Mouse (Mus musculus) liver, adult 2 months (tissue): Measurements from ENCODE around the gene Kif6. TPM values are rescaled to one million over a fixed set of nuclear protein-coding genes. Genes with fewer than 3 reads are reported as not detected.

Experiments used
- DNase-seq: peaks from one replicate; pipeline ENCODE4 v3.0.0-alpha.2; 2011; ENCODE audit warnings: low read depth, low spot score; ENCODE audit errors: extremely low read depth
- H3K27ac ChIP-seq: fragments of 200-500 bp; replicated peaks from 2 replicates; pipeline ENCODE4 v1.5.1; 2012; ENCODE audit warnings: low read depth, mild to moderate bottlenecking, control low read depth, inconsistent platforms, low read length; ENCODE audit not compliant: insufficient read depth
- H3K27me3 ChIP-seq: fragments of 200-500 bp; 2 replicates; pipeline ENCODE4 v1.6.1; 2012; ENCODE audit warnings: mild to moderate bottlenecking, moderate library complexity, low read length, inconsistent platforms; ENCODE audit not compliant: control insufficient read depth, insufficient read depth
- H3K36me3 ChIP-seq: fragments of 200-500 bp; 2 replicates; pipeline ENCODE4 v1.6.1; 2012; ENCODE audit warnings: low read length, inconsistent platforms; ENCODE audit not compliant: control insufficient read depth, insufficient read depth
- H3K4me1 ChIP-seq: fragments of 200-500 bp; 2 replicates; pipeline ENCODE4 v1.6.1; 2011; ENCODE audit warnings: low read length; ENCODE audit not compliant: control insufficient read depth, insufficient read depth
- H3K4me3 ChIP-seq: fragments of 200-500 bp; 2 replicates; pipeline ENCODE4 v1.5.1; 2011; ENCODE audit warnings: low read depth, mild to moderate bottlenecking, control low read depth, low read length, moderate library complexity; ENCODE audit not compliant: insufficient read depth
- H3K79me2 ChIP-seq: fragments of 200-500 bp; 2 replicates; pipeline ENCODE4 v1.6.1; 2012; ENCODE audit warnings: inconsistent platforms, mild to moderate bottlenecking, low read length, moderate library complexity; ENCODE audit not compliant: control insufficient read depth, insufficient read depth
- H3K9ac ChIP-seq: fragments of 200-500 bp; 2 replicates; pipeline ENCODE4 v1.6.1; 2012; ENCODE audit warnings: low read depth, mild to moderate bottlenecking, control low read depth, inconsistent platforms, low read length
- CTCF ChIP-seq: fragments of 200-500 bp; IDR thresholded peaks from 2 replicates; pipeline ENCODE4 v1.5.1; 2011; ENCODE audit warnings: low read depth, low read length, control low read depth
- POLR2A ChIP-seq: fragments of 200-500 bp; IDR thresholded peaks from 2 replicates; pipeline ENCODE4 v1.6.1; 2011; ENCODE audit warnings: low read length, control low read depth; ENCODE audit not compliant: insufficient read depth; ENCODE audit errors: extremely low read depth
- WGBS: fragments of 180-500 bp; shearing (Covaris S2); methylation state at CpG from one replicate; pipeline ENCODE4 v1.1.7; 2018; 5-methylcytosine and 5-hydroxymethylcytosine counted together
- polyA plus RNA-seq: library from polyadenylated mRNA; depleted of rRNA; stranded (reverse); fragments of >200 nt; gene quantifications from 2 replicates; pipeline ENCODE4 v1.2.3, GENCODE M21; 2012
- total RNA-seq: library from RNA; depleted of rRNA; stranded (reverse); fragments of >200 nt; gene quantifications from 2 replicates; pipeline ENCODE4 v1.2.3, GENCODE M21; 2014

Gene Kif6
- total and polyA plus RNA-seq, 2 experiments, result not detected

DNA sequence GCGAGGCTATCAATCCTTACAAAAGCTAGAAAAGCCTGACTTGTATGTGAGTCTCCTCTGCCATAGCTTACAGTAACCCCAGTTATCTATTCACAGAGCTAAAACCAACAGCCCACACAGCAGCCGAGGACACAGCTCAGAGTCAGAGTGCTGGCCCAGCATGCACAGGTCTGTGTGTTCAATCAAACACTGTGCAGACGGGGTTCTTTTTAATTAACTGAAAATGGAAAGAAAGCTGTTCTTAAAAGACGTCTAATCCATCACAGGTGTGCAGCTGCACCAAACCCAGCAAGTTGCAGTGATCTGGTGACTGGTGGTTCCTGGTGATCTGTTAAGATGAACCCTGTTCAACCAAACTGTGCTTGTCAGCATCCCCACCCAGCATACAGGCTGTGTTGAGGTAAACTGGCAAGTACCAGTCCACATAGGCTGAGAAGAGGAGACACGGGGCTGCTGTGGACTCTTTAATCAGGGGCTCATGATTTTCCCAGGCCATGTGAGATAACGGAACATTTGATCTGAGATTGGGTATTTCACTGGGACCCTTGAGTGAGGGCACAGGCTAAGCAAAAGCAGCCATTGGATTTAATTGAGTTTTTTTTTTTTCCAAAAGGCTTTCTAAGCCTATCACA lies 193.9 kb downstream of the Kif6 start:
- no peak for TF ChIP-seq CTCF
- 71% methylated on average over 6 of the region's 6 CpGs for WGBS
- no peak overlapping the region for H3K9ac ChIP-seq
- H3K27me3 ChIP-seq, result no peaks in the 10 kb centered on the region
- no peak overlapping the region for H3K27ac ChIP-seq
- no peak overlapping the region for H3K4me3 ChIP-seq
- H3K4me1 ChIP-seq, result no peaks in the 10 kb centered on the region
- H3K36me3 ChIP-seq, result no peaks in the 10 kb centered on the region
- no peaks in the 10 kb centered on the region for H3K79me2 ChIP-seq
- DNase-seq, result no peak

GRCm38 (mm10) chr17:49813893-49814640 lies 199.1 kb downstream of the Kif6 start:
- Histone ChIP-seq H3K36me3 (no peaks in the 10 kb centered on the region), H3K27ac (no peak overlapping the region), H3K4me3 (no peak overlapping the region), H3K79me2 (no peaks in the 10 kb centered on the region), H3K27me3 (no peaks in the 10 kb centered on the region), H3K4me1 (no peaks in the 10 kb centered on the region), H3K9ac (no peak overlapping the region)
- DNase-seq, result no peak
- 85% methylated on average over 5 of the region's 5 CpGs for whole genome bisulfite sequencing
- TF ChIP-seq CTCF (no peak), POLR2A (no peak)

DNA sequence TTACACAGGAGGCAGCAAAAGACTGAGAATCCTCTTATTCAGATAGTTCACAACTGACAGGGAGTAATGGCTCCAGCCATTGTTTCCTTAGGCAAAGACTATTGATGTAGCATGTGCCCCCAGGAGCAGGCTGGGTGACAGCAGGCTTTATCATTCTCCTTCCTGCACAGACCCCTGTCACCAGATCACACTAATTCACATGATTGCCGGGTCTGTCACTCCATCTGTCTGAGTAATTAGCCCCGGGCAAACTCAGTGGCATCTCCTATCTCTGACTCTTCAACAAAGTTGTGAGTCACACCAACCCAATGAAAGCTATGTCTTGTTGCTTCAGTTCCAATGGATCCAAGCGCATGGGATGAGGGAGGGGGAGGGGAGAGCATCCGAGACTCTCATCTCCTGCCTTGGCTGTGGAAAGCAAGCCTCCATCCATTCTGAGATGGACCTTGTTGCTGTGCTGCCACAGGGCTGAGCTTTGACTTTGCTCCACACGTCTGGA lies 201.2 kb downstream of the Kif6 start:
- H3K9ac ChIP-seq, result no peak overlapping the region
- TF ChIP-seq POLR2A (no peak), CTCF (no peak)
- no peak overlapping the region for H3K4me3 ChIP-seq
- H3K27me3 ChIP-seq, result no peaks in the 10 kb centered on the region
- DNase-seq, result no peak
- H3K4me1 ChIP-seq, result no peaks in the 10 kb centered on the region
- WGBS, result 57% methylated on average over 5 of the region's 5 CpGs
- no peaks in the 10 kb centered on the region for H3K36me3 ChIP-seq
- H3K27ac ChIP-seq, result no peak overlapping the region
- H3K79me2 ChIP-seq, result no peaks in the 10 kb centered on the region

DNA sequence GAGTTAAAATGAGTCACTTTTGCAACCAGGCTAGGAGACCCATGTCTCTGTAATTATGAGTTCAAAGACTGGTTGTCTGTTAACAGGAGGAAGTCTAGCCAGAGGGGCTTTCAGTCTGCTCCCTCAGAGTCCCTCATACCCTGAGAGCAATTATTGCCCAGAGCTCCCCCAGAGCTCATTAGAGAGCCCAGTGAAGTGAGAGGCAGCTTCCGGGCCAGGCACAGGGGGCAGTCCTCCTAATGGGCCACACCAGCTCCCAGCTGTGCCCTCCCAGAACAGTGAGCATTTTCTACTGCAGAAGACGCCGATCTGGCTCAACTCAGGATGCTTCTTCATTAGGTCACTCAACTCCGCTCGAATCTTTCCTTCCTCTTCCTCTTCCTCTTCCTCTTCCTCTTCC lies 201.8 kb downstream of the Kif6 start:
- no peaks in the 10 kb centered on the region for H3K79me2 ChIP-seq
- no peak for DNase-seq
- WGBS, result 68% methylated on average over 5 of the region's 5 CpGs
- no peak overlapping the region for H3K4me3 ChIP-seq
- TF ChIP-seq POLR2A (no peak), CTCF (no peak)
- no peaks in the 10 kb centered on the region for H3K27me3 ChIP-seq
- H3K4me1 ChIP-seq, result no peaks in the 10 kb centered on the region
- no peak overlapping the region for H3K9ac ChIP-seq
- no peak overlapping the region for H3K27ac ChIP-seq
- H3K36me3 ChIP-seq, result no peaks in the 10 kb centered on the region

- no peak for DNase-seq
- no peak overlapping the region for H3K27ac ChIP-seq
- H3K9ac ChIP-seq, result no peak overlapping the region
- no peaks in the 10 kb centered on the region for H3K79me2 ChIP-seq
- 82% methylated on average over 4 of the region's 4 CpGs for WGBS
- no peak for TF ChIP-seq CTCF
- TF ChIP-seq POLR2A, result no peak
- no peaks in the 10 kb centered on the region for H3K4me1 ChIP-seq
- no peaks in the 10 kb centered on the region for H3K27me3 ChIP-seq
- no peak overlapping the region for H3K4me3 ChIP-seq
- no peaks in the 10 kb centered on the region for H3K36me3 ChIP-seq
Observed at GRCm38 (mm10) chr17:49820203-49820602, 205.3 kb downstream of the Kif6 start.

- no peaks in the 10 kb centered on the region for H3K79me2 ChIP-seq
- H3K27ac ChIP-seq, result no peak overlapping the region
- no peaks in the 10 kb centered on the region for H3K4me1 ChIP-seq
- H3K36me3 ChIP-seq, result no peaks in the 10 kb centered on the region
- no peak for DNase-seq
- no peak overlapping the region for H3K9ac ChIP-seq
- no peak for TF ChIP-seq POLR2A
- TF ChIP-seq CTCF, result no peak
- 42% methylated on average over 6 of the region's 6 CpGs for WGBS
- H3K4me3 ChIP-seq, result no peak overlapping the region
- no peaks in the 10 kb centered on the region for H3K27me3 ChIP-seq
Observed at GRCm38 (mm10) chr17:49824142-49824840, 209.4 kb downstream of the Kif6 start.
